Mouse (Mus musculus) 3T3-L1 (cell line): ENCODE measurements at regions not wholly inside any gene's neighbourhood (a gene's known extent, or its start where the extent isn't known, plus 50 kb on each side); places are given as distances from the start of the nearest gene placed in this dataset.
"Not testable (repeated sequence)": the region's sequence is repeated elsewhere in the genome, so short reads cannot be mapped to it uniquely, and the experiment has no call there.

Source experiments
- DNase-seq: peaks from one replicate; pipeline ENCODE4 v3.0.0-alpha.2; 2015; ENCODE audit warnings: low read depth, low spot score

DNA sequence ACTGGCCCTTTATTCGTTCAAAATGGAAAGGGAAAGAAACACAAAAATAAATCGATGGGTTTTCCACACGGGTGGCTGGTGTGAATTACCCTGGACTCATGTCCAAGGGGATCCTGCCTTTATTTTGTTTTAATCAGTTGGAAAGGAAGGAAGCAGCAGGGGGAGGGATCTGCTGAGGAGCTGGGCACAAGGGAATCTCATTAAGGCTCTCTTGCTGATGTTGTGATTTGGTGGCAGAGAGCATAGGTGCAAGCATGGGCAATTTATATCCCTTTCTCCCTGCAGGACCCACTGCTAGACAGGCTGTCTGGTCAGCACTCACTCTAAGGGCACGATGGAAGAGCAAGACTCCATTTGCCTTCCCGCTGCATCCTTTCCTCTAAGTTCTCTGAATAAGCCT, 469.2 kb downstream of the Epha7 start:
- no peak for DNase-seq

DNA sequence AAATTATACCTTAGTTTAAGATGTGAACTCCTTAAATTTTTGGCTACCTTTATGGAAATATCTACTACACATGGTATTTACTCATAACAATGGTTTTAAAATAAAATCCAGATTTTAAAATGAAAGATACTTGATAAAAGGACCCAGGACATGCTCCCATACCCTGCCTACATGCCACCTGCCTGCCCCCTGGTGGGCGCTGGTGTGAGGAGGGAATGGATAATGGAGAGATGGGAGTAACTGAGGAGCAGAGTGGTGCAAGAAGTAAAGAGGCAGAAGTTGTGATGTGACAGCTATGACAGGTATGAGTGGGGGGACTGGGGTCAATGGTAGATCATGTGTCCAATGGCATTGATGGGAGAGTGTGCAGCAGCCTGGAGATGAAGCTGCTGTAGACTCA, 488.4 kb downstream of the Epha7 start:
- peak; percentile 3 for DNase-seq

DNA sequence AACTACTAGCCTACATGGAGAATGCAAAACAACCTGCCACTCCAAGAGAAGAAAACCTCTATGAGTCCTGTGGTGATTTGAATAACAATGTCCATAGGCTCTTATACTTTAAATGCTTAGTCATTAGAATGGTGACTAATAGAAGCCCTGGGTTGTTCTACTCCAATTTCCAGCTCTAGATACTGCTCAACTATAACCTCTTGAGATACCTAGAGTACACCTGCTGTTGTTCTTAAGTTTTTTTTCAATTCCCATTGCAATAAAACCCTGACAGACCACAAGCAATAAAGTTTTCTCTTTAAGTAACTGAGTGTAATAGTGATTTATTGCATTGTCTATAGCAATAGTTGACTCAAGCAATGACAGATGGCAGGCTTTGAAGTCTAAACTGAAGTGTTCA, 491.0 kb downstream of the Epha7 start:
- DNase-seq: no peak

DNA sequence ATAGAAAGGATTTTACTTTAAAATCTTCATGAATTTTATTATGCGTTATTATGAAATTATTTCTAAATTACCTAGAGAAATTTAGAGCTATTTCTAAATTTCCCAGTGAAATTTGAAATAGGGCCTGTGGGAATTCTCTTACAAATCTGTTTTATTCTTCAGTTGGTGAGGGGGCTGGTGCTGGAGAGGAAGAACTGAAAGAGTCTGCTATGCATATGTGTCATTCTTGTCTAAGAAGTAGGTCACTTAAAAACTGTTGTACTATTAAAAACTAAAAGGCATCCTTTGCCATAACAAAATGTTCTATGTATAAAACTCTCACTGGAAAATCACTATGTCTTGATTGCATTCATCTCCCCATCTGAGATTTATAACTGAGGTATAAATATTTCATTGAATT, 494.3 kb downstream of the Epha7 start:
- DNase-seq: no peak

DNA sequence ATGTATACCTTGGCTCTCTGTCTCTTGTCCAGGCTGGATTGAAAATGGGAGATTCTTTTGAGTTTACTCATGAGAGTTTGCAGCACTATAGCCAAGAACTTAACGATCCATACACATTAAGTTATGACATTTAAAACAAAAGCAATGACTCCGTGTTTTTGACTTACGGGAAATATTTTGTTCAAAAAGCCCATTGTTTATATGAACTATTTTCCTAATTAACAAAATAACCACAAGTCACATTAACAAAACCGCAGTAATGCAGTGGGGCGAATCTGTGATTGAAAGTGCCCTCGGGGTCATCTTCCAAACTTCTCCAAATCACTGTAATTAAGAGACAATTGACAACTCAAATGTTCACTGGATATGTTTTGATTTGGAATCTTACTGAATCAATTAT, 511.0 kb downstream of the Epha7 start:
- DNase-seq: no peak

DNA sequence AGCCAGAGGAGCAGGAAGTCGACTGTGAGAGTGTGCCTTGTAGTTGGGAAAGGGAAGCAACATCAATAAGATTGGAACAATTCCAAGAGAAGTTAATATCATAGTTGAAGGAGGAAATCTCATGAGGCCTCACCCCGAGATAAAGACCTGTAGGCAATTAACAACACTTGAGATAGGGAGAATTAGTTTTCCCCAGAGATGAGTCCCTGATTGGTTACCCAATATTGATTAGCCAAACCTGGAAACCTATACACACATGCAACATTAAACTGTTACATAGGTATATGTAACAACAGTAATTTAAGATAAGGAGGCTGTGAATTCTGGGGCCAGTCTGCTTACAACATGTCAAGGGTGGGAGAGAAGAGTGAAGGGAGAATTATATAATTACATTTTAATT, 516.2 kb downstream of the Epha7 start:
- DNase-seq: no peak

DNA sequence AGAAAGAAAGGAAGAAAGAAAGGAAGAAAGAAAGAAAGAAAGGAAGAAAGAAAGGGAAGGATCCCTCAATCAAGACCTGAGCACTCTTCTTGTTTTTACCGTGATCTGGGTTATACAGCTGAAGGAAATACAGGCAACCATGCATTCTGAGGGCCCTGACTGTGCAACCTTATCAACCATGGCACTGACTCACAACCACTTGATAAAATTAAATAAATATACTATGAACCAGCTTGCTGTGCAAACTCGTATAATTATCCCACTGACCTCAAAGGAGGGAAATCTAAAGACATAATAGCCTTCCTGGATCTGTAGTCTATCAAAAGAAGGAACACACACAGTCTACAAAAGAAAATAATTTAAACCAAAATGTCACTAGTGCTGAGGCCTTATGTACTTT, 518.8 kb downstream of the Epha7 start:
- no peak for DNase-seq

DNA sequence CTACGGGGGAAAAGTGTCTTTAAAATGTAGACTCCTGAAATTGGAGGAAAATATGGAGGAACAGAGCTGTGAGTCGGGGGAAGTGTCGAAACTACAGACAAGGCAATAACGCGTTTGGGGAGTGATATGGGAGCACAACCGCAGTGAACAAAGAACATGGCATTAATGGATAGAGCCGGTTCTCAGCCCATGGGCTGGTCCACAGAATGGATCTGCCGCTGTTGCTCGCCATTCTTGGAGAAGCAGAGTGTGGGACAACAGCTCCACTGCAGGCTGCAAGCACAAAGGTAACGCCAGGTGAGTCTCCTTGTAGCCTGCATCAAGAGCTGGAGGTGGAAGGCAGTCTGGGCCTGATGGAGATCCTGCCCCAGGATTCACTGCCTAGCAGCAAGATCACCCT, 524.3 kb downstream of the Epha7 start:
- no peak for DNase-seq

DNA sequence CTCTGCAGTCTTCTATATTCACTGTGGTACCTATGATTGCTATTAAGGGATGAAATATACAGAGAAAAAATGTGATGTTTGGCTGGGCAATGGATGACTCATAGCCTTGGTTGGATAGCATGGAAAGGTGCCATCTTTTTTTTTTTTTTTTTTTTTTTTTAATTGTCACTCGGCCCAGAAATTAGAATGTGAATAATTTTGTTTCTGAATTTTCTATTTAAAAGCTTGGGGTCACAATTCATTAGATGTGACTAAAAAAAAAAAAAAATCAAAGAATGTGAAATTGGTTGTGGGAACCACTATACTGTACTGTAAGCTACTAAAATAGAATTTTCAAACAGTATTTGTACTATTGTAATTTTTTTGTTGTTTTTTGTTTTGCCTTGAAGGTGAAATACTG, 549.3 kb downstream of the Epha7 start:
- peak; percentile 44 for DNase-seq

DNA sequence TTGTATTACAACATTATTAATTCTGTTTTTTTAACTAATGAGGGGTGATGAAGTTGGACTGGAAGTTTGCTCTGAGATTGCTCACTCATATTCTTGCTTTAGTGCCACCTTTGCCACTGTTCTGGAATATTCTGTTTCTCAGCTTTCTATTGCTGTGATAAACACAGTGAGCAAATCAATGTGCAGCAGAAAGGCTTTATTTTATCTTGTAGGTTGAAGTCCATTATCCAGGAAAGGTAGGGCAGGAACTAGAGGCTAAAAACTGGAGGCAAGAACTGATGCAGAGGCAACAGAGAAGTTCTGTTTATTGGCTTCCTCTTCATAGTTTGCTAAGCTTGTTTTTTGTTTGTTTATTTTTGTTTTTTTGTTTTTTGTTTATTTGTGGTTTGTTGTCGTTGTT, 576.4 kb downstream of the Epha7 start:
- no peak for DNase-seq

DNA sequence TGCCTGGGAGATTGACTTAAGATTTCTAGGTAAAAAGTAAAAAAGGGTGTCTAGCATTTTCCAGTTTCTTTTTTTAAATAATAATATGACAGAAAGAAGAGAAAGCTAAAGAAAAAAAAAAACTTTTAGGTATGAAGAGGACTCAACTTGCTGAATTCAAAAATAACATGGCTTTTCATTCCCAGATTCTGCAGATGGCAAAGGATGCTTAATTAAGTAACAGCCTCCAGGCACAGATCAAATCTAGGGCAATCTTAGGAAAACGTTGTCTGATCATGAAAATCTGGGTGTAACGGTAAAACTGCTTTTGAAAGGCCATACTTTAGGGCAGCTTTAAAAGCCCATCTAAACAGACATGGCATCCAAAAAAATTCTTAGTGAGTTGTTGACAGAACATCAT, 577.4 kb downstream of the Epha7 start:
- DNase-seq: no peak

DNA sequence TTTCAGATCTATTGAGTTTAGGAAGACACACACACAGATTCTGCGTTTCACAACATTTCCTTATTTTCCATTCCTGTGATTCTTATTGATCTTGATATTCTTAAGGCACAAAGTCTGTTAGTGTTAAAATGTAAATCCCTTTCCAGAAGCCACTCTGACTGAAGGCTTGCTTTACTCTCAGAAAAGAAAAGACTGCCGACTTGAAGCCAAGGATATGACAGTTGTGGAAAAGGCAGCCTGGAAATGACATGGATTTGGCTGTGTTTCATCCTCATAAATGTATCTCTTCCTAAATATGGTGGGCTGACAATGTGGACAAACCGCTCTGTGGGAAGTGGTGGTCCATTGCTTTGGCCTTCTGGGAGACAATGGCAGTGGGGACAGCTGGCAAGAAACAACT, 589.2 kb downstream of the Epha7 start:
- no peak for DNase-seq

DNA sequence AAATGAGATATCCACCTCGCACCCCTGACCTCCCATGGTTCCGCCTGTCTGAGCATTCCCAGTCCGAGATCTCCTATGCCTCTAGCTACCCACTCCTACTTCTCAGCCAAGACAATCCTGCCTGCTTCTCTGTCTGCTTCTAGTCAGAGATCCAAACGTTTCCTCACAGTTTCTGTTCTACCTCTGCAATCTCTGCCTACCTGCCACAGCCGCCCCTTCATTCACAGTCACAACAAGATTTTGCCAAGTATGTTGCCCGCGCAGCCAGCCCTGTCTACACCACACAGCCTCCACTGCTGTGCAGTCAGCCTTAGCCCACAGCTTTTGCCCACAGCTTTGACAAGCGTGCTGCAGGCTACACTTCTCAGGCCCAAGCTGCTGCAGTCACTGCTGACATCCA, 601.7 kb downstream of the Epha7 start:
- DNase-seq: no peak

DNA sequence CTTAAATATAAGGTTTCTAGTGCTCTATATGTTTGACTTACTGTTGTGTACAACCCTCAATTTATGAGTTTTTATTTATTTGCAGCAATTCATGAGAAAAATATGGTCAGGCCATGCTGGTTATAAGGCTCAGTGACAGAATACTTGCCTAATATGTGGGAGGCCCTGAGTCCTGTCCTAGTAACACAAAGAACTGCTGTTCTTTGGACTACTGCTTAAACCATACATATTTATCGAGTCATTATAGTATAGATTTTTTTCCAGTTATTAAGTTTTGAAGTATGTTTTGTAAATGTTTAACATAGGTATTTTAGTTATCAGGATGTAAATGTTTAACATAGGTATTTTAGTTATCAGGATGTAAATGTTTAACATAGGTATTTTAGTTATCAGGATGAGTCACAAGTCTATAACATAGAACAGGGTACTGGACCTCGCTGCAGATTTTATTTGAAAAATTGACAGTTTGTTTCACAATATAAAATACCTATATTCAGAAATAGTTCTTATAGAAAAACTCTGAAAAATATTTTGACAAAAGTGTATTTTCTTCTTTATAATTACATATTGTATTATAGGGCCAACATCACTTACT, 607.4 kb downstream of the Epha7 start:
- DNase-seq: no peak

DNA sequence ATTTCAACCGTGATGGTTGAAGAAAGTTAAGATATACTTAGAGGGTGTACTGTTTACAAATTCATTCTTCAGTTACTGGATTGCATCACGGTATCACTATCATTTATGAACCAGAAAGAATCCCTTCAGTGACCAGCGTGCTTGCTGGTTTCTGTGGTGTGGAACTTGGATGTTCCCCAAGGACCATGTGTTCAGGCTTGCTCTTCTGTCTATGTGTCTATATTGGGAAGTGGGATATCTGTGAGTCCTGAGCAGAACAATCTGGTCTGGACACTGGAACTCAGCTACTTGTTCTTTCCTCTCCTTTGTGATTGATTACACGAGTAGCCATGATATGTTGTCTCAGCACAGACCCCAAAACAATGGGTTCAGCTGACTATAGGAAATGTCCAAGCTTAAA, 618.6 kb downstream of the Epha7 start:
- not testable (repeated sequence) for DNase-seq

DNA sequence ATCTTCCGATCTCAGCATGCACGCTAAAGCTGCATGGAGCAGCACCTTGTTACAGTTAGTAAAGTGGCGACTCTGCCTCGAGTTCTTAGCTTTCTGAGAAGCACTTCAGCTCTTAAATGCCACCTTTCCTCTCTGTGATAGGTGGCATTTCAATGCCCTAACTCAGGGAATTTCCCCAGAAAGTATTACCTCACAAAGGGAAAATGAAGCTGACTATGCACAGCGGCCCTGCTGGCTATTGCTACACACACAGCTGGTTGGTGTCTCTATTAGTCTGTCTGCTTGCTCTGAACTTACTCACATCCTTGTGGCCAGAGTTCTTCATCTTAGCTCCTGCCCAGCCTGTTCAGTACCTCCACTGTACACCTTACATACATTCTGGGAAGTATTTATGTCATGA, 650.4 kb downstream of the Epha7 start:
- peak; percentile 8 for DNase-seq

DNA sequence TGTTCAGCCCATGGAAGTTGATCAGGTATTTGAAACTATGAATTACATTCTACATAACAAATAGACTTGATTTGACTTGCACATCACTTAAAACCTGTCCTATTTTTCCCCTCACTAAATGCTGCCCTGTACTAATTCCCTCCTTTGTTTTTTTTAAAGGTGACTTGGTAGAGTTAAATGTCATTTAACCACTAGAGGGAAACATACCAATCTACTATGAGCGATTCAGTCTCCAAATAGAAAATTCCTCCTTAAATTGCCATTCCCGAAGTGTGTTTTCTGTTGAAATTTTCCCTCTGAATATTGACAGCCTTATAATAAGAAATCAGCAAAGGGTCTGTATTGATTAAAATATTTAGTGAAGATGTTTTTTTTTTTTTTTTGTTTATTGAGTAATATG, 653.4 kb downstream of the Epha7 start:
- peak; percentile 35 for DNase-seq

DNA sequence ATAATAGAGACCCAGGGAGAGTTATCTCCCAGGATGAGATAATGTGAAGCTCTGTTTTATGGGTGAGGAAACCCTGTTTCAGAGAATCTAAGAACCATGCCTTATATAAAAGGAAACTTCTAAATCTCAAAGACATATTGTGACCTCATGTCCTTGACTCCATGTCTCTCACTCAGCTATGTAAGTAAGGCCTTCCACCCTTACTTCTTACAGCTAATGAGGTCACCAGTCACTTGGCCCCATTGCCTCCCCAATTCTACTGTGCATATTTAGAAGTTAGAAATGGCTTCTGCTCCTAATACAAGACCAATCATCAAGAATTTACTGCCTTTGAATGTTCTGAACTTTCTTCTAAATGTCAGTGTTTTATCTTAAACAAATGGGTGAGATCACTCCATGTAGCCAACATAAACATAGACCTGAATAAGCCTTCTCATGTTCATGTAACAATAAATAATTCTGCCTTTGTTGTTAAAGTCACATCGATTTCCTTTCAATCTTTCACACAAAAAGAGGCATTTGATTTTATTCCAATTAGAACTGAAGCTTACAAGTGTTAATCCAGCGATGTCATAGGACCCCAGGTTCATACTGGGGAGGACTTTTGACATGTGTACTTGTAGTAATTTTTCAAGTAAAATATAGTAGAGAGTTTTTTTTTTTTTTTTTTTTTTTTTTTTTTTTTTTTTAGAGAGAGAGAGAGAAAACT, 667.6 kb downstream of the Epha7 start:
- no peak for DNase-seq

DNA sequence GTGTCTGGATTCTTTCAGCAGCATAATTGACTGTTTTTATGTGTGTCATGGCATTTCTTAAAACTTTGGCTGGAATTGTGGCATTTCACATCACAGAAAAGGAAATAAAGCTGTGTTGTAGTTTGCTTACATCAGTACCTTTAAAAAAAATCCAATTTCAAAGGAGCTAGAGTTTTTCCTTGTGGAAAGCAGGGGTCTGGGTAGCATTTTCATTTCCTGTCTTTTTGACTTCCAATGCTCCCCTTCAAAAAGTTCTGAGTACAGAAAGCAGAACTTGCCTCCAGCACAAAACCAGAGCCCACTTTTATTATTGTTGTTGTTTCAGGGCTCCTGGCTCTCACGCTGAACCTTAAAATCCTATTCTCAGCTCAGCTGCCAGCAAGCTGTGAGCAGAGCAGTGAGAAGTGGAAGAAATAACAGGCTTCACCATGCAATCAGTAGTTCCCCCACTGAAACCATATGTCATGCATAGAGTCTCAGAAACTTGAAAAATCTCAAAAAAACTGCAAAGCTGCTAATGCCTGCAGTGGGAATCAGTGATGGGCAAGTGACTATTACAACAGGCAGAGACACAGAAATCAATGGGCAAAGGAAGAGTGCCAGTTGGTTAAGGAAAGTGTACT, 668.3 kb downstream of the Epha7 start:
- DNase-seq: no peak

DNA sequence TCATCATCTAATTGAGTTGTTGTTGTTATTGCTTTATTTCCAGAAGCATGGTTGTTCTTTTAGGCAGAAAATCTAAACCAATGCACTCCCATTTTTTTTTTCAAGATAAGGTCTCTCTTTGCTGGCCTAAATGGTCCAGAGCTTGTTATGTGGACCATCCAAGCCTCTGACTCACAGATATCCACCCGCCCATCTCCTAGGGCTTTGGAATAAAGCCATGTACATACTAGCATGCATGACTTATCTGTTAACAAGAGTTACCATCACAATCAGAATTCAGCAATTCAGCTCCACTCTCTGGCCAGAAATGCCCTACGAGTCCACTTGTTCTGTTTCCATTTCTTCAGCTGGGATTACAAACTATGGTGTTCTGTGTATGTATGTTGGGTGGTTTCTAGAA, 669.5 kb downstream of the Epha7 start:
- DNase-seq: peak; percentile 44

DNA sequence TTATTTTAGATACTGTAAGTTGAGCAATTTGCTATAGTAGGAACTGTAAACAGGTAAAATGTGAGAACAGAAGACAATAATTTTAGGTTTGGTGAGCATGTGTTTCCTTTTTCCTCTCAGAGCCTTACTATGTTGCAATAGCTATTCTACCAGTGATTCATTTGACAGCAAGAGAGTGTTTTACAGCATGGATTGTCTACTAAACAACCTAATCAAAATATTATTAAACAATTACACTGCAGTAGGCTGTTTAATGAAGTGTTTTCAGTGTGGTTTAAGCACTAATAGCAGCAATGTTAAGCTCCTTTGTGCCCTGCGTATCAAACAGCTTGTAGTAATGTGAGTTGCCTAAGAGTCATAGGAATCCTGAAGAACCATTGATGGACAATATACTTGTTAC, 687.9 kb downstream of the Epha7 start:
- no peak for DNase-seq

DNA sequence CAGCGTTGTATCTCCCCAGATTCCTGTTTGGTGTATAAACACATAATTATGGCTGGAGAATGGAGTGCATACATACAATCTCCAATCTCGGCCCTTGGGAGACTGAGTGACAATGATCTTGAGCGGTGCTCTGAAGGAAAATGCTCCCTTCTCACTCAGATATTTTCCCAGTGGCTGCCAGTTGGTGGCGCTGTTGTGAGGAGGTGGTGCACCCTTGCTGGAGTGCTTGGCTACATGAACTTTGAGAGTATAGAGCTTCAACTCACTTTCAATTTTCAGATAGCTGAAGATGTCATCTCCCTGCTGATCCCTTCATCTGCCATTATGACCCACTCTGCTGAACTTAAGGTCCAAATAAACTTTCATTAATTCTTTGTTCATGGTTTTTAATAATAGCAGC, 712.1 kb downstream of the Epha7 start:
- DNase-seq: peak; percentile 49
